Mouse (Mus musculus): ENCODE results near the gene St14. TPM values are rescaled to one million over a fixed set of nuclear protein-coding genes. Genes with fewer than 3 reads are reported as not detected.

Gene St14
- polyA plus RNA-seq, 1 experiment from 2014 or later: 12.2 TPM

DNA sequence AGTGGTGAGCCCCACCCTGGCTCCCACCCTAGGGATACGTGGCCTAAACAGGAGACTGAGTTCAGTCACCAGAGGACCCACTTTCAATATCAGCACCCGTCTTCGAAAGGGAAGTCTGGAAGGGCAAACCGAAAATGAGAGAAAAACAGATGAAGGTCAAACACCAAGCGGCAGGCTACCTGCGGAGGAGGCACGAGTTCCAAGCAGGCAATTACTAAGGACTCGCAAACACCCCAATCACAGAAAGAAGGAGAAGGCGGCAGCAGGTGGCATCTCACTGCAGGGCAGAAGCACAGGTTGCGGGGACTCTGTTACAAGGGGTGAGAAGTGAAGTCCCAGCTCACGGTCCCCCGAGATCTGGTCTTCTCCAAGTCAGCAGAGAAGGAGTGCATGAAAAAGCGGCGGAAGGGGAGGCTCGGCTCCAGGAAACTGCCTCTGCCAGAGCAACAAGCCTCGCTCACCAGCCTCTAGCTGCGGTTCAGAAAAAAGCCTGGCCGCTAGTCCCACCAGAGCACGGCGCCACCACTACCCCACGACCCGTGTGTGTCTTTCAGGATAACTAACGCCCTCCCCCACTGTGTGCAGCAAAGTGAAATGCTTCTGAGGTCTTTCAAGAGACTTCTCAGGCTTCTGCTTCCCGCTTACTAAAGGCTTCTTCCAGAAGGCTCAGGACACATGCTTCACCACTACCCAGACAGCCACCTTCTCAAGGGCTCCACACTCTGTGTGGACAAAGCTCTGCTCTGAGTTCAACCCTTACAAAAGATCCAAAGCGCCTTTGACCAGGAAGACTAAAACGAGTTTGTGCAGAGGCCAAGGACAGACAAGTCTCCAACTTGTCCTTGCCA, 1.1 kb downstream of the St14 start:
- Histone ChIP-seq H3K4me2 (ENCODE audit: low read depth, low read length) (peak overlapping the region; percentile 85), H3K27ac (replicated peaks; ENCODE audit: low read depth, low read length) (no peak overlapping the region), H3K27me3 (replicated peaks; ENCODE audit: control insufficient read depth, insufficient read depth, low read length) (peaks cover 68% of the 10 kb centered on the region), H3K36me3 (ENCODE audit: control insufficient read depth, insufficient read depth, low read length) (no peaks in the 10 kb centered on the region), H3K4me1 (ENCODE audit: control insufficient read depth, insufficient read depth, low read length) (peaks cover 6% of the 10 kb centered on the region), H3K9ac (ENCODE audit: low read depth, low read length) (peak overlapping the region; percentile 61), H3K4me3 (ENCODE audit: low read depth, low read length) (peak overlapping the region; percentile 50), H3K9me3 (ENCODE audit: control insufficient read depth, low read length) (no peaks in the 10 kb centered on the region)
- ATAC-seq (ENCODE audit: low read depth) (no peak), DNase-seq (ENCODE audit: low spot score) (no peak)
- 13% methylated on average over 26 of the region's 26 CpGs for WGBS

DNA sequence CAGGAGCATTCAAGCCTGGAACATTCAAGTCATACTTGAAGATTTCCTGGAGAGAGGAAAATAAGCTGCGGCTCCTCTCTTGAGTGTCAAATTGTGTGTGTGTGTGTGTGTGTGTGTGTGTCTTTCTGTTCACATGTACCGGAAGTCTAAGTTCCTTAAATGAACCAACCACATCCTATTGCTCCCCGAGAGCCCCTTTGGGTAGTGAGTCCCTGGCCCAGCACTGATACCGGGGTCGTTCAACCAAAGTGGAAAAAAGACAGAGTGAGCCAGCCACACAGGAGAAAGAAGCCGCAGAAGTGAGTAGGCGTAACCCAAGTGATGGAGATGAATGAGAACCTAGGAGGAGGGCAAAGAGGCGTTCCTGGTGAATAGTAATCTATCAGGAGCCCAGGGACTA, 1.7 kb downstream of the St14 start:
- H3K27ac ChIP-seq (replicated peaks; ENCODE audit: low read depth, low read length): no peak overlapping the region
- H3K9ac ChIP-seq (ENCODE audit: low read depth, low read length): no peak overlapping the region
- H3K4me3 ChIP-seq (ENCODE audit: low read depth, low read length): peak overlapping the region; percentile 50
- ATAC-seq (ENCODE audit: low read depth): no peak
- DNase-seq (ENCODE audit: low spot score): no peak
- no peaks in the 10 kb centered on the region for H3K9me3 ChIP-seq (ENCODE audit: control insufficient read depth, low read length)
- peaks cover 67% of the 10 kb centered on the region for H3K27me3 ChIP-seq (replicated peaks; ENCODE audit: control insufficient read depth, insufficient read depth, low read length)
- peaks cover 6% of the 10 kb centered on the region for H3K4me1 ChIP-seq (ENCODE audit: control insufficient read depth, insufficient read depth, low read length)
- WGBS: 67% methylated on average over 8 of the region's 8 CpGs
- no peaks in the 10 kb centered on the region for H3K36me3 ChIP-seq (ENCODE audit: control insufficient read depth, insufficient read depth, low read length)
- peak overlapping the region; percentile 85 for H3K4me2 ChIP-seq (ENCODE audit: low read depth, low read length)

DNA sequence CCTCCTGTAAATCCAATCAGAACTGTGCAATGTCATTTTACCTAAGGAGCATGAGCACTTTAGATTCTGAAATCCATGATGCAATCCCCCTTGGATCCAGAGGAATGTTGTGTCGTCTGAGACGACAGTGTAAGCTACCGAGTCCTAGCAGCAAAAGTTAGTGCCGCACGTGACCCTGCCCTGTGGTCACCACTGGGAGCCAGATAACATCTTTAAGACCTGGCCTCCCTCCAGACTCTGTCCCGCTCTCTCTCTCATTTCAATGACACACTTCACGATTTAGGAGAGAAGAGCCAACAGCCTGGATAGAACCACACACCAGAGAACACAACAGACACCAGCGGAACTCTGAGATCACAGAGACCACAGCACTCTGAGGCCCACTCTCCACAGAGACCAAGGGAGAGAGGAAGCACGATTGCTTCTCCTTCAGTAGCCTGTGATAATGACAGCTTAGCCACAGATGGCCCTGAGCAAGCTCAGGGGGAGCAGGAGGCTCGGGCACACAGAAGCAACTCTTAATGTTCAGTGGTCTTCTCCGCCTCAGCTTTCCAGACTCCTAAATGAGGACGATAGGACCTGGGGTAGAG, 3.7 kb downstream of the St14 start:
- WGBS: 72% methylated on average over 12 of the region's 12 CpGs
- no peak overlapping the region for H3K27ac ChIP-seq (replicated peaks; ENCODE audit: low read depth, low read length)
- H3K9me3 ChIP-seq (ENCODE audit: control insufficient read depth, low read length): no peaks in the 10 kb centered on the region
- no peaks in the 10 kb centered on the region for H3K36me3 ChIP-seq (ENCODE audit: control insufficient read depth, insufficient read depth, low read length)
- no peak overlapping the region for H3K4me2 ChIP-seq (ENCODE audit: low read depth, low read length)
- no peak overlapping the region for H3K9ac ChIP-seq (ENCODE audit: low read depth, low read length)
- ATAC-seq (ENCODE audit: low read depth) (no peak), DNase-seq (ENCODE audit: low spot score) (no peak)
- H3K4me1 ChIP-seq (ENCODE audit: control insufficient read depth, insufficient read depth, low read length): peaks cover 6% of the 10 kb centered on the region
- no peak overlapping the region for H3K4me3 ChIP-seq (ENCODE audit: low read depth, low read length)
- peaks cover 47% of the 10 kb centered on the region for H3K27me3 ChIP-seq (replicated peaks; ENCODE audit: control insufficient read depth, insufficient read depth, low read length)

DNA sequence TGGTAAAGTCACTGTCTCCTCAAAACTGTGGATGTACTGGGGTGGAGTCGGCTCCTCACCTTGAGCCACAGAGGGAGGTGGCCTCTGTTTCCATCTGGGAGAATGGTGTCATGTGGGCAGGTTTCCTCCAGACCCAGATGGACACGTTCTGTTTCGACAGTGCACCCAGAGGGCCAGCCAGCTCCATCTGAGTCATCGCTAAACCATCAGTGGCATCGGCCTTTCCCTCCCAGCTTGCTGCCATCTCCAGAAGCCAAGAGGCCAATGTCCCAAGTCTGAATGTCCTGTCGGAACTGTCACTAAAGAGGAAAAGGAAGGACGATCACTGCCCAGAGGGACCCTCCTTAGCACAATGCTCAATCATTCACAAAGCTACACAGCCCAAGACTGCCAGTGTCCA, 5.6 kb downstream of the St14 start:
- no peak overlapping the region for H3K4me2 ChIP-seq (ENCODE audit: low read depth, low read length)
- WGBS: 86% methylated on average over 7 of the region's 7 CpGs
- DNase-seq (ENCODE audit: low spot score): no peak
- H3K4me1 ChIP-seq (ENCODE audit: control insufficient read depth, insufficient read depth, low read length): peaks cover 4% of the 10 kb centered on the region; the same call in 1 of the 2 replicates
- H3K27ac ChIP-seq (replicated peaks; ENCODE audit: low read depth, low read length): no peak overlapping the region
- no peak for ATAC-seq (ENCODE audit: low read depth)
- H3K9ac ChIP-seq (ENCODE audit: low read depth, low read length): no peak overlapping the region
- no peaks in the 10 kb centered on the region for H3K36me3 ChIP-seq (ENCODE audit: control insufficient read depth, insufficient read depth, low read length)
- H3K9me3 ChIP-seq (ENCODE audit: control insufficient read depth, low read length): no peaks in the 10 kb centered on the region
- peaks cover 28% of the 10 kb centered on the region for H3K27me3 ChIP-seq (replicated peaks; ENCODE audit: control insufficient read depth, insufficient read depth, low read length)
- no peak overlapping the region for H3K4me3 ChIP-seq (ENCODE audit: low read depth, low read length)

DNA sequence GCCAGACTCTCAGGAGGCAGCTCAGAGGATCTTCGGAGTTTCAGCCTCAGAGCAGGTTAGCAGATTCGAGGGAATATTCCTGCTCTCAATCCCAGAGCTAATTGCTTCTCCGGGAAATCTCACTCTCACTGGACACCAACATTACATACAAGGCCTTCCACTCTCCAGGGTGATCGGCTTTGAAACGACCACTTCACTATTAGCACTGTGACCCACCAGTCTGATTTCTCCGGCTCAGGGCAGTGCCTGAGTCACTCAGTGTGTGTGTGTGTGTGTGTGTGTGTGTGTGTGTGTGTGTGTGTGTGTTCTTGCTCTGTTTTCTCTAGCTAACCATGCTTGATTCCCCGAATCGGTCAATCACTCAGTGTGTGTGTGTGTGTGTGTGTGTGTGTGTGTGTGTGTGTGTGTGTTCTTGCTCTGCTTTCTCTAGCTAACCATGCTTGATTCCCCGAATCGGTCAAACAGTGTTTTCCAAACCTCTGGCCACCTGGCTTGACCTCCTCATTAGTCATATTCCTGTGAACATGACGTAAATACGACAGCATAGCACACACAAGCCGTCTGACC, 9.1 kb downstream of the St14 start:
- WGBS: 63% methylated on average over 13 of the region's 13 CpGs
- no peak overlapping the region for H3K4me2 ChIP-seq (ENCODE audit: low read depth, low read length)
- 0 out of 2 replicates have a peak, but pooled peaks cover 11% of the 10 kb centered on the region for H3K4me1 ChIP-seq (ENCODE audit: control insufficient read depth, insufficient read depth, low read length)
- H3K27me3 ChIP-seq (replicated peaks; ENCODE audit: control insufficient read depth, insufficient read depth, low read length): no peaks in the 10 kb centered on the region
- no peak overlapping the region for H3K9ac ChIP-seq (ENCODE audit: low read depth, low read length)
- H3K36me3 ChIP-seq (ENCODE audit: control insufficient read depth, insufficient read depth, low read length): no peaks in the 10 kb centered on the region
- no peak overlapping the region for H3K4me3 ChIP-seq (ENCODE audit: low read depth, low read length)
- ATAC-seq (ENCODE audit: low read depth): no peak
- H3K27ac ChIP-seq (replicated peaks; ENCODE audit: low read depth, low read length): no peak overlapping the region
- H3K9me3 ChIP-seq (ENCODE audit: control insufficient read depth, low read length): no peaks in the 10 kb centered on the region
- no peak for DNase-seq (ENCODE audit: low spot score)

DNA sequence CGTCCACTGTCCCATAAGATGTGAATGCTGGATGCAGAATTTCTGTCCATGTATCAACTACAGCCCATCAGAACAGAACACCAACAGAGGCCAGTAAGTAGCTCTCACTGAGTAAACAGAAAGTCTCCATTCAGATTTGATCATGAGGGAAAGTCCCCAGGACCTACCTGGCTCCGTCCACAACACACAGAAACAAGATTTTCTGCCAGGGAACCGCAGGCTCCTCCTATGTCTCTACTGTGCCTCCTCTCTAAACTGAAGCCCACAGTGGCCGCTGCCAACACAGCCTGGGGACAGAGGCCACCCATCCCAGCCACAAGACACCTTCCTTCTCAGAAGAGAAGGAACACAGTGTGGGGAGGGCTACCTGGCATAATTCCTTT, 11.1 kb downstream of the St14 start:
- H3K4me1 ChIP-seq (ENCODE audit: control insufficient read depth, insufficient read depth, low read length): 0 out of 2 replicates have a peak, but pooled peaks cover 14% of the 10 kb centered on the region
- H3K36me3 ChIP-seq (ENCODE audit: control insufficient read depth, insufficient read depth, low read length): no peaks in the 10 kb centered on the region
- H3K4me3 ChIP-seq (ENCODE audit: low read depth, low read length): no peak overlapping the region
- H3K27ac ChIP-seq (replicated peaks; ENCODE audit: low read depth, low read length): no peak overlapping the region
- no peak for ATAC-seq (ENCODE audit: low read depth)
- H3K4me2 ChIP-seq (ENCODE audit: low read depth, low read length): no peak overlapping the region
- H3K9ac ChIP-seq (ENCODE audit: low read depth, low read length): no peak overlapping the region
- no peaks in the 10 kb centered on the region for H3K9me3 ChIP-seq (ENCODE audit: control insufficient read depth, low read length)
- 61% methylated on average over 4 of the region's 4 CpGs for WGBS
- H3K27me3 ChIP-seq (replicated peaks; ENCODE audit: control insufficient read depth, insufficient read depth, low read length): no peaks in the 10 kb centered on the region
- DNase-seq (ENCODE audit: low spot score): no peak

DNA sequence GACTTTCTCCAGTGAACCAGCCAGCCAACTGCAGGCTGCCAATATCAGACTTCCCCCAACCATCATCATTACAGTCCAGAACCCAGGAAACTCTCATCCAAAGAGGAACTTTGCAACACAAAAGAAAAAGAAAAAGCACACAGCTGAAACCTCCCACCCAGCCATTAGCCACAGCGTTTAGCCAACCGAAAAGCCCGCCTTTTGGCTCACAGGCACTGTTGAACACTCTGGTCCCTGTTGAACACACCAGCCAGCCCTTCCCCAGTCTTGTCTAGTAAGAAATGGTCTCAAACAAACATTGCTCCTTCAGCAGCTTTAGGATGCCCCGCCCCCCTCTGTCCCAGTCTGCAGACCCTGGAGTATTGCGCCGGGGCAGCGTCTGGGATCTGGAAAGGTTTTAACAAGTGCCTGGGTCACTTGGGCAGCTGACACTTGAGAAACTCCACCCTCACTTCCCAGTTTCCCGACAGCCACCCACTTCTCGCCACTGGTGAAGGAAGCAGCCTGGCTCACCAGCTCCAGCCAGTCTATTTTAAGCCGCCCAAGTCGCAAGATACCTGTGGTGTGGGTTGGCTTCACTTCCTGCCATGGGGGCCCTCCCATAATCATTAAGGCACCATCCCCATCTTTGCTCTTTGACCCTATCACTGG, 11.6 kb downstream of the St14 start:
- H3K9me3 ChIP-seq (ENCODE audit: control insufficient read depth, low read length): no peaks in the 10 kb centered on the region
- ATAC-seq (ENCODE audit: low read depth): no peak
- DNase-seq (ENCODE audit: low spot score): no peak
- H3K4me2 ChIP-seq (ENCODE audit: low read depth, low read length): no peak overlapping the region
- no peaks in the 10 kb centered on the region for H3K27me3 ChIP-seq (replicated peaks; ENCODE audit: control insufficient read depth, insufficient read depth, low read length)
- no peaks in the 10 kb centered on the region for H3K36me3 ChIP-seq (ENCODE audit: control insufficient read depth, insufficient read depth, low read length)
- no peak overlapping the region for H3K27ac ChIP-seq (replicated peaks; ENCODE audit: low read depth, low read length)
- 0 out of 2 replicates have a peak, but pooled peaks cover 14% of the 10 kb centered on the region for H3K4me1 ChIP-seq (ENCODE audit: control insufficient read depth, insufficient read depth, low read length)
- H3K4me3 ChIP-seq (ENCODE audit: low read depth, low read length): no peak overlapping the region
- H3K9ac ChIP-seq (ENCODE audit: low read depth, low read length): no peak overlapping the region
- WGBS: 48% methylated on average over 11 of the region's 11 CpGs

DNA sequence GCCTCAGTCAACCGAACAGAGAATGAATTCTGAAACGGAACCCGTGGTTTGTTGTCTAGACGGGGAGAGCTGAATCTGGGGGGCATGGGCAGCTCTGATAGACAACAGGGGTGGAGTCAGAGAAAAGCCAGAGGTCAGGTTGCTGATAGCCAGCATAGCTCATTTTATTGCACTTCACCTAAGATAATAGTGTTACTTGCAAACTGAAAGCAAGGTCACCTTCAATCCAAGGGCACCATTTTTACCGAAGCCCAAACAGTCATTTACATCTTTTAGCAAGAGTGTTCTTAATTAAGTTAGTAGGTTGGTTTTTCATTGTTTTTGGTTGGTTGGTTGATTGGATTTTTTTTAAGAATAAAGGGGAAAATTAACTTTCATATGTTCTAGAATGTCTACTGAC, 12.2 kb downstream of the St14 start:
- DNase-seq (ENCODE audit: low spot score) (no peak), ATAC-seq (ENCODE audit: low read depth) (no peak)
- Histone ChIP-seq H3K27ac (replicated peaks; ENCODE audit: low read depth, low read length) (no peak overlapping the region), H3K4me1 (ENCODE audit: control insufficient read depth, insufficient read depth, low read length) (0 out of 2 replicates have a peak, but pooled peaks cover 14% of the 10 kb centered on the region), H3K4me2 (ENCODE audit: low read depth, low read length) (no peak overlapping the region), H3K27me3 (replicated peaks; ENCODE audit: control insufficient read depth, insufficient read depth, low read length) (no peaks in the 10 kb centered on the region), H3K9ac (ENCODE audit: low read depth, low read length) (no peak overlapping the region), H3K36me3 (ENCODE audit: control insufficient read depth, insufficient read depth, low read length) (no peaks in the 10 kb centered on the region), H3K9me3 (ENCODE audit: control insufficient read depth, low read length) (no peaks in the 10 kb centered on the region), H3K4me3 (ENCODE audit: low read depth, low read length) (no peak overlapping the region)
- 62% methylated on average over 5 of the region's 5 CpGs for WGBS
